Mouse (Mus musculus) kidney, postnatal 25 days (tissue): ENCODE results near the gene Klhdc1.

Experiments
- DNase-seq, 2 experiments: peaks; one replicate each; pipeline ENCODE4 v3.0.0; 2021; ENCODE audit warnings: mixed read lengths in 2 of 2

Klhdc1 gene

DNA sequence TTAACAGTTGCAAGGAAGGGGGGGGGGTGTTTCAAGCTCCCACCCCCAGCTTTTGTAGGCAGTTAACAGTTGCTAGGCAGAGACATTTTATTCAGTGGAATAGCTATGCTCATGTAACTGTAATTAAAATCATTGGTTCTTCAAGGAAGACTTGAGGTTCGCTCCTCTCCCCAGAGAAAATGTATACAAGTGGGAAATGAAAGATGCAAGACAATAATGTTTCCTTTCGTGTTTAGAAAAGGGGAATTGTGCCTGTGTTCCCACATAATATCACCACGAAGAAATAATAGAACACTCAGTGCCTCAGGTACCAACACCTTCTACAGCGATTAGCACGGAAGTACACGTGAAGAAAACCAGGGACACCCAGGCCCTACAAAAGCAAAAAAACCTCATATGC is at the start of gene Klhdc1:
Gene Klhdc1 (plus strand): TSS at position 301 of the 400 bp plus-strand sequence.
- no peak for DNase-seq

- no peak for DNase-seq
Measured at GRCm38 (mm10) chr12:69191396-69191795, 49.6 kb upstream of the Klhdc1 start.

DNA sequence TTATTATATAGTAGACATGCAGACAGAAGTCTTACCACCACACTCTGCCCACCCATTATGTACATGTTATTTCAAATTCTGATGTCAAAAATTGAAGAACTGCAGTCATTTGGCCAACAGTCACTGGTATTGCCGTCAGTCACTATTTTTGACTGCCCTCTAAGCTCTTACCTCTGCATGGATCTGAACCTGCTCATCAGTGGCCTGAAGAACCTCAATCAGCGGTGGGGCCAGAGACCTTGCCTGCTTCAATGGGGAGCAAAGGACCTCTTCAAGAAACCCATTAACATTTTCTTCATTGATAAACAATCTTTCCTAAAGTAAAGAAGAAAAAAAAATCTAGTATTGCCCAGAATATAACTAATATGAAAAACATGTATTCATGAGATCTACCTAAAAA is 48.3 kb upstream of the Klhdc1 start:
- DNase-seq = no peak

GRCm38 (mm10) chr12:69196444-69197377 is 44.3 kb upstream of the Klhdc1 start, which contains the start of gene Gm49383:
Gene Gm49383, minus strand, starts transcription at chr12:69197104.
- peak; percentile 71 to 85 for DNase-seq

- DNase-seq = peak; percentile 53 to 72
Measured at GRCm38 (mm10) chr12:69197378-69198163, 43.4 kb upstream of the Klhdc1 start.

- peak; percentile 90 to 91 for DNase-seq
Measured at GRCm38 (mm10) chr12:69198164-69198535, 42.8 kb upstream of the Klhdc1 start, which contains the start of gene Dnaaf2. Gene Dnaaf2, minus strand, starts transcription at chr12:69198429.

GRCm38 (mm10) chr12:69198985-69199384 is 42.0 kb upstream of the Klhdc1 start:
- DNase-seq = no peak

- no peak for DNase-seq
Measured at GRCm38 (mm10) chr12:69204052-69204833, 36.7 kb upstream of the Klhdc1 start, which contains the start of gene Gm49384. Gene Gm49384, minus strand, starts transcription at chr12:69204267.

GRCm38 (mm10) chr12:69207396-69207795 is 33.6 kb upstream of the Klhdc1 start:
- no peak for DNase-seq

GRCm38 (mm10) chr12:69207926-69208325 is 33.0 kb upstream of the Klhdc1 start:
- no peak for DNase-seq

DNA sequence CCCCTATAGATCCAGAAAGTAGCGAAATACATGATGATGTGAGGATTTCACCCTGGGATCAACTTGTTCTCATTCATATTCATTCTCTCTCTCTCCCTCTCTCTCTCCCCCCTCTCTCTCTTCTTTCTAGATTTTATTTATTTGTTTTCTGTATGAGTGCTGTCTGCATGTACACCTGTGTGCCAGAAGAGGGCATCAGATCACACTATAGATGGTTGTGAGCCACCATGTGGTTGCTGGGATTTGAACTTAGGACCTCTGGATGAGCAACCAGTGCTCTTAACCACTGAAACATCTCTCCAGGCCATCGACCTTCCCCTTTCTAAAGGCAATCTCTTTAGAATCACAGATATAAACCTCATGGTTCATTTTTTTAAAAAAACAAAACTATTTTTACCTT is 32.5 kb upstream of the Klhdc1 start:
- DNase-seq = no peak

DNA sequence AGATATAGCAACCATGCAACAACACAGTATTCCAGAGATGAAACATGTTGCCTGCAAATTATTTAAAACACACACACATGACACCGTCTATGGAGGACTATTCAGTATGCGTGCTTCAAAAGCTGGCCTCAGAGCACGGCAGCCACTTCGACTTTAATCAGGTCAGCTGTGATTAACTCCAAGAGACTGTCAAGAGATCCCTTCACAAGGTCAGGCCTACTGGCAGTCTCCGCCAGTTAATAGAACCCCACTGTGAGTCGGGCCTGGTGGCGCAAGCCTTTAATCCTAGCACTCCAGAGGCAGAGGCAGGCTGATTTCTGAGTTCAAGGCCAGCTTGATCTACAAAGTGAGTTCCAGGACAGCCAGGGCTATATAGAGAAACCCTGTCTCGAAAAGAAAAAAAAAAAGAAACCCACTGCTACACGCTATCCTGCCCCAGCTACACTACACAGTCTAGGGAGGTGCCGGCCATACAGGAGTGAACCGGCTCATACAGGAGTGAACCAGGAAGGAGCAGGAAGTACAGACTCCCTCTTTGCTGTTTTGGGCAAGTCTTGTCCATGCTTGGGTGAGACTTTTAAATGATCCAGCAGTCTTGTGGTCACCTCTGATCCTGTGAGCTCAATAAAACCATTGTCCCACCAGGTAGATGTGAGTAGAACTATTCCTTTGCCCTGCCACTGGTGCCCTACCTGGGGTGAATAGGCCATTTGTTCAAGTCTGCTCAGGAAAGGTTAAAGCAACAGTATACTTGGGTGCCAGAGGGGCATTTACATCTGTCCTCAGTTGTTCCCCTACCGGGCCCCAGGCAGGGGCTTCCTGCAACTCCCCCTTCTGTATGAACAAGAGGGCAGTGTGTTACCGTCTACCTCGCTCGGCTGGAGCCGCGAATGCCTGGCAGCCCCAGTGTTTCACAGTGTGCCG is 30.7 kb upstream of the Klhdc1 start:
- DNase-seq = no peak

- peak in 1 of 2 experiments; percentile 38 for DNase-seq
Measured at GRCm38 (mm10) chr12:69211057-69211456, 29.9 kb upstream of the Klhdc1 start.

GRCm38 (mm10) chr12:69213186-69213777 is 27.7 kb upstream of the Klhdc1 start:
- DNase-seq = no peak

- no peak for DNase-seq
Measured at GRCm38 (mm10) chr12:69214393-69214792, 26.6 kb upstream of the Klhdc1 start.

- no peak for DNase-seq
Measured at GRCm38 (mm10) chr12:69215000-69215785, 25.8 kb upstream of the Klhdc1 start.

DNA sequence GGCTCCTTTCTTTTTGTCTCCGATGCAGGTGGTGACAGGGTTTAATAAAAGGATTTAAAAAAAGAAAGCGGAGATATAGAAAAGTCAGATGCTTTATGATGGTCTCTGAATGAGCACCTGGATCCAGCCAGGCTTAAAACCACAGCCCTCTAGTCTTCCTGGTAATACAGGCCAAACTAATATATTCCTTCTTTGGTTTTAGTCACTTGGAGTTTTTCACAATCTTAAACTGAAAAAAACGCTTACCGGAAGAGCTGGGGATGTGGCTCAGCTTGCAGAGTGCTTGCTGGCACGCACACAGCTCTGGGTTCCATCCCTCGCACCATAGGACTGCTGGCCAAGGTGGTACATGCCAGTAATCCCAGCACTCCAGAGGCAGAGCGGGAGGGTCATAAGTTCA is 24.4 kb upstream of the Klhdc1 start:
- DNase-seq = no peak

- peak in 1 of 2 experiments; percentile 48 for DNase-seq
Measured at GRCm38 (mm10) chr12:69220613-69221277, 20.2 kb upstream of the Klhdc1 start.

GRCm38 (mm10) chr12:69227776-69228466 is 13.1 kb upstream of the Klhdc1 start, which contains the start of gene Pole2:
Gene Pole2, minus strand, starts transcription at chr12:69228195.
- DNase-seq = peak; percentile 89 to 91
